Mouse (Mus musculus): ENCODE data around the gene Eif4ebp2. TPM values are rescaled to one million over a fixed set of nuclear protein-coding genes. Genes with fewer than 3 reads are reported as not detected.

Gene Eif4ebp2
- polyA plus RNA-seq (2014; fragmentation: Illumina TruSeq; extraction: RNeasy Lipid Tissue Mini Kit (QIAGEN cat#74804); ENCODE audit: low read depth, low replicate concordance), result 43.8 TPM

GRCm38 (mm10) chr10:61452645-61453044, at the start of gene Eif4ebp2:
Gene Eif4ebp2, minus strand, starts transcription at chr10:61452661.

GRCm38 (mm10) chr10:61475594-61476439, 23.4 kb upstream of the Eif4ebp2 start, which contains the start of gene Lrrc20:
Gene Lrrc20, plus strand, starts transcription at chr10:61475801.

GRCm38 (mm10) chr10:61417672-61418071, 34.8 kb downstream of the Eif4ebp2 start, which contains the start of gene Nodal:
Gene Nodal, plus strand, starts transcription at chr10:61417972.

GRCm38 (mm10) chr10:61383021-61383714, 69.3 kb downstream of the Eif4ebp2 start, which contains the start of gene Pald1:
Gene Pald1, minus strand, starts transcription at chr10:61383530.

Other genes starting within 250 kb of the Eif4ebp2 start
- not detected for gene Adamts14, start 179.2 kb downstream of the Eif4ebp2 start, polyA plus RNA-seq (2014; fragmentation: Illumina TruSeq; extraction: RNeasy Lipid Tissue Mini Kit (QIAGEN cat#74804); ENCODE audit: low read depth, low replicate concordance)
- 0.16 TPM for gene Prf1, start 154.8 kb downstream of the Eif4ebp2 start, polyA plus RNA-seq (2014; fragmentation: Illumina TruSeq; extraction: RNeasy Lipid Tissue Mini Kit (QIAGEN cat#74804); ENCODE audit: low read depth, low replicate concordance)
- 0.54 TPM for gene Pald1, start 69.1 kb downstream of the Eif4ebp2 start, polyA plus RNA-seq (2014; fragmentation: Illumina TruSeq; extraction: RNeasy Lipid Tissue Mini Kit (QIAGEN cat#74804); ENCODE audit: low read depth, low replicate concordance)
- gene Nodal, start 34.7 kb downstream of the Eif4ebp2 start, polyA plus RNA-seq (2014; fragmentation: Illumina TruSeq; extraction: RNeasy Lipid Tissue Mini Kit (QIAGEN cat#74804); ENCODE audit: low read depth, low replicate concordance), result not detected
- 2.2 TPM for gene Lrrc20, start 23.1 kb upstream of the Eif4ebp2 start, polyA plus RNA-seq (2014; fragmentation: Illumina TruSeq; extraction: RNeasy Lipid Tissue Mini Kit (QIAGEN cat#74804); ENCODE audit: low read depth, low replicate concordance)
- gene Npffr1, start 142.8 kb upstream of the Eif4ebp2 start, polyA plus RNA-seq (2014; fragmentation: Illumina TruSeq; extraction: RNeasy Lipid Tissue Mini Kit (QIAGEN cat#74804); ENCODE audit: low read depth, low replicate concordance), result not detected
- 391 TPM for gene Ppa1, start 195.9 kb upstream of the Eif4ebp2 start, polyA plus RNA-seq (2014; fragmentation: Illumina TruSeq; extraction: RNeasy Lipid Tissue Mini Kit (QIAGEN cat#74804); ENCODE audit: low read depth, low replicate concordance)
- 212 TPM for gene Sar1a, start 227.6 kb upstream of the Eif4ebp2 start, polyA plus RNA-seq (2014; fragmentation: Illumina TruSeq; extraction: RNeasy Lipid Tissue Mini Kit (QIAGEN cat#74804); ENCODE audit: low read depth, low replicate concordance)
- gene Tysnd1, start 242.9 kb upstream of the Eif4ebp2 start, polyA plus RNA-seq (2014; fragmentation: Illumina TruSeq; extraction: RNeasy Lipid Tissue Mini Kit (QIAGEN cat#74804); ENCODE audit: low read depth, low replicate concordance), result 0.73 TPM

All from sigmoid colon, adult 10 weeks (tissue).